Mouse (Mus musculus) stomach, embryonic 14.5 days (tissue): ENCODE measurements around the gene Olfr875. TPM values are rescaled to one million over a fixed set of nuclear protein-coding genes. Genes with fewer than 3 reads are reported as not detected.

Experiments
- ATAC-seq: fragments of 200-750 bp; cut with Nextera tagmentation; 2 replicates; pipeline ENCODE4 v1.8.0; 2017; ENCODE audit warnings: low read depth, moderate TSS enrichment; ENCODE audit not compliant: insufficient number of reproducible peaks, insufficient read depth, low FRiP score
- H3K27ac ChIP-seq: fragments of 300-500 bp; sonication (generic); 2 replicates; pipeline ENCODE4 v1.5.1; 2014; ENCODE audit warnings: mild to moderate bottlenecking, low read length, moderate library complexity, mixed read lengths
- H3K27me3 ChIP-seq: fragments of 300-500 bp; sonication (generic); 2 replicates; pipeline ENCODE4 v1.6.1; 2014; ENCODE audit warnings: low read length, control low read depth, mixed read lengths; ENCODE audit not compliant: control insufficient read depth, insufficient read depth
- H3K36me3 ChIP-seq: fragments of 300-500 bp; sonication (generic); 2 replicates; pipeline ENCODE4 v1.6.1; 2014; ENCODE audit warnings: mild to moderate bottlenecking, control low read depth, low read length, moderate library complexity, mixed read lengths; ENCODE audit not compliant: control insufficient read depth, insufficient read depth
- H3K4me1 ChIP-seq: fragments of 300-500 bp; sonication (generic); 2 replicates; pipeline ENCODE4 v1.6.1; 2014; ENCODE audit warnings: low read length, control low read depth, mixed read lengths; ENCODE audit not compliant: control insufficient read depth, insufficient read depth
- H3K4me2 ChIP-seq: fragments of 300-500 bp; sonication (generic); replicated peaks from 2 replicates; pipeline ENCODE4 v1.6.1; 2014; ENCODE audit warnings: low read depth, low read length, control low read depth
- H3K4me3 ChIP-seq: fragments of 300-500 bp; sonication (generic); 2 replicates; pipeline ENCODE4 v1.5.1; 2014; ENCODE audit warnings: low read depth, low read length, control low read depth
- H3K9ac ChIP-seq: fragments of 300-500 bp; sonication (generic); replicated peaks from 2 replicates; pipeline ENCODE4 v1.6.1; 2014; ENCODE audit warnings: low read depth, mild to moderate bottlenecking, control low read depth, low read length, moderate library complexity, mixed read lengths
- H3K9me3 ChIP-seq: fragments of 300-500 bp; sonication (generic); 2 replicates; pipeline ENCODE4 v1.6.1; 2016; ENCODE audit warnings: low read depth, low read length, control low read depth; ENCODE audit not compliant: control insufficient read depth
- WGBS: fragments of 180-500 bp; shearing (Covaris S2); extraction: QIAGEN DNeasy Blood & Tissue Kit; methylation state at CpG from one replicate; pipeline ENCODE4 v1.1.7; 2014; 5-methylcytosine and 5-hydroxymethylcytosine counted together
- polyA plus RNA-seq: library from polyadenylated mRNA; unstranded; fragments of >200 nt; fragmentation: Nextera tagmentation; extraction: Ambion mirVana; gene quantifications from 2 replicates; pipeline ENCODE4 v1.2.1, GENCODE M21; 2014

The Olfr875 gene
- polyA plus RNA-seq, 1 experiment from 2014 or later: not detected

DNA sequence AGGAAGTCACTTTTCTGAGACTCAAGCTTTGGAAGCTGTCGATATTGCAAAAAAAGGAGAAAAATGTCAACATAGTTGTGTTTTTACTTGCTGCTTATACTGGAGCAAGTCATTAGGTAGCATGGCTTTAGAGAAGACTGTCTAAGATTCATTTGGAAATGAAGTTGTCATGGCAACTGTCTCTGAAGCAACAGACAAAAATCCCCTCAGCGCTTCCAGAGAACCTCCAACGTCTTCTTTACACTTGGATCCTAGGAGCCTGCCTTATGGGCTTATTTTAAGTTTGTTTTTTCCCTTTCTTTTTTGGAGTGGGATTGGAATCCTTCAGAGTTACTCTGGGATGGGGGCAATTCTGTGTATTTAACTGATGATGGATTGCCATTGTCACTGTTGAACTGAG lies 43.0 kb downstream of the Olfr875 start:
- Histone ChIP-seq H3K36me3 (no peaks in the 10 kb centered on the region), H3K9me3 (no peaks in the 10 kb centered on the region)
- WGBS: 72% methylated on average over 3 of the region's 3 CpGs

More for the DNA sequence above, 43.0 kb downstream of the Olfr875 start:
- Histone ChIP-seq H3K9ac (no peak overlapping the region), H3K27ac (no peak overlapping the region), H3K4me3 (no peak overlapping the region), H3K27me3 (no peaks in the 10 kb centered on the region), H3K4me2 (no peak overlapping the region), H3K4me1 (no peaks in the 10 kb centered on the region)
- ATAC-seq: no peak

Other genes with a start within 250 kb of the Olfr875 start
- 57.9 and 58.3 TPM in 2 replicates for gene Esam, start 243.8 kb upstream of the Olfr875 start, polyA plus RNA-seq
- gene Vsig2, start 232.6 kb upstream of the Olfr875 start, polyA plus RNA-seq: 44.3 and 56.9 TPM in 2 replicates
- 4.7 and 5.7 TPM in 2 replicates for gene Nrgn, start 219.0 kb upstream of the Olfr875 start, polyA plus RNA-seq
- gene Siae, start 216.2 kb upstream of the Olfr875 start, polyA plus RNA-seq: 12.7 and 14.0 TPM in 2 replicates
- 5.3 and 7.4 TPM in 2 replicates for gene Spa17, start 158.1 kb upstream of the Olfr875 start, polyA plus RNA-seq
- 161 and 166 TPM in 2 replicates for gene Tbrg1, start 114.5 kb upstream of the Olfr875 start, polyA plus RNA-seq
- gene Panx3, start 102.6 kb upstream of the Olfr875 start, polyA plus RNA-seq: not detected in 2 replicates
- gene Olfr160, start 55.6 kb upstream of the Olfr875 start, polyA plus RNA-seq: not detected in 2 replicates
- gene Olfr874, start 26.8 kb upstream of the Olfr875 start, polyA plus RNA-seq: not detected in 2 replicates
- gene Olfr876, start 31.2 kb downstream of the Olfr875 start, polyA plus RNA-seq: not detected in 2 replicates
- not detected in 2 replicates for gene Olfr877, start 82.4 kb downstream of the Olfr875 start, polyA plus RNA-seq
- gene Olfr145, start 124.9 kb downstream of the Olfr875 start, polyA plus RNA-seq: not detected in 2 replicates
- not detected in 2 replicates for gene Olfr878, start 146.0 kb downstream of the Olfr875 start, polyA plus RNA-seq
- not detected in 2 replicates for gene Olfr881, start 220.0 kb downstream of the Olfr875 start, polyA plus RNA-seq